Mouse (Mus musculus): Measurements from ENCODE around the gene Psmd13.
A peak's percentile ranks its signal among the peaks of the same experiment; 100 is the strongest.

Gene Psmd13

GRCm38 (mm10) chr7:140907697-140908096 lies 25.9 kb downstream of the Psmd13 start:
- DNase-seq: no peak

DNA sequence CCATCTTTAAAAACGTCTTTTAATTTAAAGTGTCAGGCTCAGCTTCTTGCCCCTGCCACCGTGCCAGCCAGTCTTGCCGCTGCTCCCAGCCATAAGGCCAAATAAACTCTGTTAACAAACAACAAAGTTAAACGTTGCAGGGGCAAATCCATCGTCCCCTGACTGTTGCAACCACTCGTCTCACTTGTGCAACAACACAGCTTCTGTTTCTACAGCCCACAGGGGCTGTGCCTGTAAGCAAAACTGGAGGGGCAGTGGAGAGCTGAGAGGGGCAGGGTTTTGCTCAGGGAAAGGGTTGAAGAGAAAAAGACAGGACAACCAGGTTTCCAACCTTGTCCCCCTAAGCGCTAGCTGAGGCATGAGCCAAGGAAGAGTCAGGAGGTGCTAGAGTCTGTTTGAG lies 26.4 kb downstream of the Psmd13 start:
- DNase-seq: no peak

DNA sequence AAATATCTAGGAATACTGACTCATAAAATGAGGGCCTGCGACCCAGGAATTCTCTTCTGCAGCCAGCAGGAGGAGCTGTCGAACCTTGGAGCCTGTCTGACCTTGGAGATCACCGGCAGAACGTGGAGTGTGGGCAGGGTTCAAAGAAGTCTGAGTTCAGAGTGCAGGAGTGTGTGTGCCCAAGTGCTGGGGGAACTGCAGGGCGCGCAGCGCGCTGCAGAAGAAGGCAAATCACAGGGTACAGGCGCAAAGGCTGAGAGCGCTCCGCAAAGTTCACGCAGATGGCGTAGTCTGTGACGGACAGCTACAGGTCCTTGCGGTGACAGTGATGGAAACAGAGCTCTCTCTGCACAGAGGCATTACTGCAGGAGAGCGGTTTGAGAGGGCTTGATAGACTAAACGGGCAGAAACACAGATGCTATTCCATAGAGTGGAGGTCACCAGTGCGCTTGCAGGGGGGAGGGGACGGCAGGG lies 26.9 kb downstream of the Psmd13 start:
- DNase-seq: peak; percentile 87

GRCm38 (mm10) chr7:140912293-140912692 lies 30.5 kb downstream of the Psmd13 start:
- no peak for DNase-seq

DNA sequence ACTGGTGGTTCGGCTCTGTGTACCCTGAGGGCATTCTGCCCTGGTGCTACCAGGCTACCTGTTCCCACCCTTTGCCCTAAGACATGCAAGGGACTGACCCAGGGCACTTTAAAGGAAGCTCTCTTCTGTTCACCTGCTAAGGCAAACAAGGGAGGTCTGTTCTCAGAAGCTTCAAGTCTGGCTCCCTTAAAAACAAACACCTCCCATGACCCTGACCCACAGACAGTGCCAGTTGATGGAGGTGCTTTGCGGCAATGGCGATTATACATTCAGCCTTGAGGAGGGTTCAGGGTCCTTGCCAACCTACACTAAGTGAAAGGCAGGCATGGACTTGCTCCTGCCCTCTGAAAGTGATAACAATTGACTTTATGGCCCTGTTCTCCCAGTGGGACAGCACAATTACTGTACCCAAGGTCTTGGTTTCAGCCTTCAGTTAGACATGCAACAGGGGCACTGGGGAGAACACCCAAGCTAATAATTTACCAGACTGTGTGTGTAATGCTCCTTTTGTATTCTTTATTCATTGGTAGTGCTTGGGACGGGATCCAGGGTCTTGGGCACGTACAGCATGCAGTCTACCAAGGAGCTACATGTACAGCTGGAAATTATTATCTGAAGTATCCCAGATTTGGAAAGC lies 31.2 kb downstream of the Psmd13 start:
- DNase-seq: no peak

DNA sequence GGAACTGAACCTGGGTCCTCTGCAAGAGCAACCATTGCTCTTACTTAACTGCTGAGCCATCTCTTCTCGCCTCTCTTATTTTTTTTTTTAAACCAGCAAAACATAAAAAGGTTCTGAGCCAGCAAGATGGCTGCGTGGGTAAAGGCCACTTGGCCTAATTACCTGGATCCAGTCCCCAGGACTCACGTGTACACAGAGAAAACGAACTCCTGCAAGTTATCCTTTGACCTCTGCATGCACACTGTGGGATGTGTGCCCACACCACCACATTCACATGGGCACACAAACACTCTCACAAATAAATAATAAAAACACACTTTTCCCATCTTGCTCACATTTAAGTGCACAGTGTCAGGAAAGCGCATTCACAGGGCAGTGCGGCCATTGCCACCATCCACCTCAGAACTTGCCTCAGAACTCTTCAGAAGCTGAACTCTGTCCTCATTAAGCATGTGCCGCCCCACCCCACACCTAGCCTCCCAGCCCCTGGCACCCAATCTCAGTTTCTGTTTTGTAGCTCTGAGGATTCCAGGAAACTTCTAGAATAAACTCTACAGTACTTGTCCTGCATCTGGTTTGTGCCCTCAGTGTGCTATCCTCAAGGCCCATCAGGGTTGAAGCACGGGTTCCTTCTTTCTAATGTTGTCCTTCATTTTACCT lies 32.4 kb downstream of the Psmd13 start:
- no peak for DNase-seq

DNA sequence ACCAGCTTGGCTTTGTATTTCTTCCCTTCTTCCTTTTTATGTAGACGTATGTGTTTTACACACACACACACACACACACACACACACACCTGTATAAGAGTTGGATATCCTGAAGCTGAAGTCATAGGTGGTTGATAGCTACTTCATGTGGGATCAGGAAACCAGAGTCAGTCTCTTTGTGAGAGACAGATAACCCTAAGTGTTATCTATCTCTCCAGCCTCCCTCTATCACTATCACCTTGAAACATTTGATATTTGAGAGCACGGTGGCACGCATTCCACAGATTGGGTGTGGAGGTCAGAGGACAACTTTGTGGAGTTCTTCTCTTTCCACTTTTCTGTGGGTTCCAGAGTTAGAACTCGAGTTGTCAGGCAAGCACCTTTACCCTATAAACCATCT lies 38.1 kb downstream of the Psmd13 start:
- DNase-seq: no peak

- no peak for DNase-seq
Observed at GRCm38 (mm10) chr7:140920418-140921029, 38.8 kb downstream of the Psmd13 start, which contains the start of gene Nlrp6. TSS of gene Nlrp6 (plus strand) at chr7:140920902.

- no peak for DNase-seq
Observed at GRCm38 (mm10) chr7:140921225-140921975, 39.6 kb downstream of the Psmd13 start.

DNA sequence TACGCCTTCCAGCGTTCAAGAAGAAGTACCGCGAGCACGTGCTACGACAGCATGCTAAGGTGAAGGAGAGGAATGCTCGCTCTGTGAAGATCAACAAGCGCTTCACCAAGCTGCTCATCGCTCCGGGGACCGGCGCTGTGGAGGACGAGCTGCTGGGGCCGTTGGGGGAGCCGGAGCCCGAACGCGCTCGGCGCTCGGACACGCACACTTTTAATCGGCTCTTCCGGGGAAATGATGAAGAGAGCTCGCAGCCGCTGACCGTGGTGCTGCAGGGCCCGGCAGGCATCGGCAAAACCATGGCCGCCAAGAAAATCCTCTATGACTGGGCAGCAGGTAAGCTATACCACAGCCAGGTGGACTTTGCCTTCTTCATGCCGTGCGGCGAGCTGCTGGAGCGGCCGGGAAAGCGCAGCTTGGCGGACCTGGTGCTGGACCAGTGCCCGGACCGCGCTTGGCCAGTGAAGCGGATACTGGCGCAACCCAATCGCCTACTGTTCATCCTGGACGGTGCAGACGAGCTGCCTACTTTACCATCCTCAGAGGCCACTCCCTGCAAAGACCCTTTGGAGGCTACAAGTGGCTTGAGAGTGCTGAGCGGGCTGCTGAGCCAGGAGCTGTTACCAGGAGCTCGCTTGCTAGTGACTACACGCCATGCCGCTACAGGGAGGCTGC lies 40.8 kb downstream of the Psmd13 start:
- peak; percentile 47 for DNase-seq

DNA sequence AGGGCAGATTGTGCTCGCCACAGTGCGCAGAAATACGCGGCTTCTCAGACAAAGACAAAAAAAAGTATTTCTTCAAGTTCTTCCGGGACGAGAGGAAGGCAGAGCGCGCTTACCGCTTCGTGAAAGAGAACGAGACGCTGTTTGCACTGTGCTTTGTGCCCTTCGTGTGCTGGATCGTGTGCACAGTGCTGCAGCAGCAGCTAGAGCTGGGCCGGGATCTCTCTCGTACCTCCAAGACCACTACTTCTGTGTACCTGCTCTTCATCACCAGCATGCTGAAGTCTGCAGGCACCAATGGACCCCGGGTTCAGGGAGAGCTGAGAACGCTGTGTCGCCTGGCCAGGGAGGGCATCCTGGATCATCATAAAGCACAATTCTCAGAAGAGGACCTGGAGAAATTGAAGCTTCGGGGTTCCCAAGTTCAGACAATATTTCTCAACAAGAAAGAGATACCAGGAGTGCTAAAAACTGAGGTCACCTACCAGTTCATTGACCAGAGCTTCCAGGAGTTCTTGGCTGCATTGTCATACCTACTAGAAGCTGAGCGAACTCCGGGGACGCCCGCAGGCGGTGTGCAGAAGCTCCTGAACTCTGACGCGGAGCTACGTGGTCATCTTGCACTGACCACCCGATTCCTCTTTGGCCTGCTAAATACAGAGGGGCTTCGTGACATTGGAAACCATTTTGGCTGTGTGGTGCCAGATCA lies 41.5 kb downstream of the Psmd13 start:
- DNase-seq: no peak

- no peak for DNase-seq
Observed at GRCm38 (mm10) chr7:140927181-140927580, 45.4 kb downstream of the Psmd13 start.

GRCm38 (mm10) chr7:140938436-140938835 lies 56.7 kb downstream of the Psmd13 start:
- DNase-seq: peak; percentile 58

GRCm38 (mm10) chr7:140938896-140939295 lies 57.1 kb downstream of the Psmd13 start:
- DNase-seq: no peak

- no peak for DNase-seq
Observed at GRCm38 (mm10) chr7:140939669-140940171, 58.0 kb downstream of the Psmd13 start.

GRCm38 (mm10) chr7:140941222-140942051 lies 59.7 kb downstream of the Psmd13 start, which contains the start of gene Pgghg:
TSS of gene Pgghg (plus strand) at chr7:140941391.
- peak; percentile 84 for DNase-seq

- no peak for DNase-seq
Observed at GRCm38 (mm10) chr7:140942341-140942740, 60.6 kb downstream of the Psmd13 start.

GRCm38 (mm10) chr7:140942811-140943210 lies 61.0 kb downstream of the Psmd13 start:
- DNase-seq: no peak

DNA sequence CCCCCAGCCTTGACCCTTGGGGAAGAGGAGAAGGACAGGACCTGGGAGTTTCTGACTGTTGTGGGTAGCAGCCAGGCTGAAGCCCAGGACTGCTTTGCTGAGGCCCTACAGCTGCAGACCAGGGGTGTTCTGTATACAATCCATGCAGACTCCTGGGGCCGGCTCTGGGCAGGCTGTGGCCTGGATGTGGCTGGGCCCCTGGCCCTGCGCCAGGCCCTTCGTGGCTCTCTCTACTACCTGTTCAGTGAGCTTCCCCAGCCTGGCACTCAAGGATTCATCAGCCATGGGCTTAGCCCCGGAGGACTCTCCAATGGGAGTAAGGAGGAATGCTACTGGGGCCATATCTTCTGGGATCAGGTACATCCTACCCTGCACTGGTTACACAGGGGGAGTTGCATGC lies 61.6 kb downstream of the Psmd13 start:
- DNase-seq: no peak

DNA sequence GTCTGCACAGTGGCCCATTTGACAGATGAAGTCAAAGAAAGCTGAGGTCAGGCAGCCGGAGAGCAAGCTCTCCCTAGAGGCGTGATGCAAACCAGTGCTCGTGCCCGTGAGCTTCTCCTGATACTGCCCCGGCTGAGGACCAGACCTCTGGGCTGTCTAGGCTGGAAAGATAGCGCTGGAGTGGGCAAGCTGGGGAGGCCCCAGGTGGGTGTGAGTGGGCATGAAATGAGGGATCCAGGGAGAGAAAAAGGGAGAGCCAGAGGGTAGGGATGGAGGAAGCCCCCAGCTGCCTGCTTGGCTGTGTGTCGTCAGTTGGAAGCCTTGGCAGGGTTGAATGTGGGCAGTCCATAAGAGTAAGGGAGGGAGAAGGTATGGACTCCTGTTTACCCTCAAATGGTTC lies 62.5 kb downstream of the Psmd13 start:
- DNase-seq: no peak

- DNase-seq: no peak
Observed at GRCm38 (mm10) chr7:140945247-140945646, 63.5 kb downstream of the Psmd13 start.
